ENCODE assay signal across 9 mouse cellular contexts in the genomic region with DNA sequence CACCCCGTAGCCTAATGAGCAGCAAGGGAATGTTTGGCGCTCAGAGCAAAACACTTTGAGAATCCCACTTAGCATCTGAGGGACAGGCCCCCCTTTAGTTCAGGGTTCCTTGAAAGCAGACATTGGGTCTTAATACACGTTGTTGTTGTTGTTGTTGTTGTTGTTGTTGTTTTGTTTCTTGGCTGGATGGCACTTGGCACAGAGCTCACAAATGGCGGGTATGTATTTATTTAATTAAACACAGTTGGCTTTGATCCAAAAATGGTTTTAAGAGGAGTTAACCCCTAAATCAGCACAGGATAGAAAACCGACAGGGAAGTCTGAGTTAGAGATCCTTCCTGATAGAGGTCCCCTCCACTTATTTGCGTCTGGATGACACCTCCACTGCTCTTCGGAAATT. TPM values are rescaled to one million over a fixed set of nuclear protein-coding genes. Genes with fewer than 3 reads are reported as not detected.
A peak's percentile ranks its signal among the peaks of the same experiment; 100 is the strongest.
DNase-seq lines count a peak whose midpoint lies in the region; ATAC-seq and TF ChIP-seq lines count a peak whose summit lies in the region.
"Had no signal": no experiment of that assay in that cellular context is flagged by ENCODE, and none has a peak within 500 bp of the region (broad histone marks: within the 10 kb centered on the region; RNA-seq: fewer than 3 reads in every experiment).

No protein-coding gene starts in this region.

- no peaks in the 10 kb centered on the region for H3K9me3 ChIP-seq in forebrain, embryonic 11.5 days (ENCODE audit: control insufficient read depth, low read length)
- H3K9me3 ChIP-seq in intestine, postnatal 0 days (ENCODE audit: control insufficient read depth) = no peaks in the 10 kb centered on the region
- H3K9me3 ChIP-seq in neural tube, embryonic 14.5 days (ENCODE audit: control insufficient read depth, low read length) = no peaks in the 10 kb centered on the region

- 9% methylated on average over 7 of the region's 7 CpGs for WGBS in forebrain, embryonic 11.5 days
- WGBS in intestine, postnatal 0 days = 14% methylated on average over 7 of the region's 7 CpGs
- 8% methylated on average over 7 of the region's 7 CpGs for WGBS in neural tube, embryonic 14.5 days

- H3K4me1 ChIP-seq in forebrain, embryonic 11.5 days (replicated peaks; ENCODE audit: control insufficient read depth, insufficient read depth, low read length) = peaks cover 14% of the 10 kb centered on the region
- no peaks in the 10 kb centered on the region for H3K4me1 ChIP-seq in intestine, postnatal 0 days (replicated peaks; ENCODE audit: control insufficient read depth, insufficient read depth, low read length)
- H3K4me1 ChIP-seq in neural tube, embryonic 14.5 days (ENCODE audit: control insufficient read depth, insufficient read depth, low read length) = peaks cover 10% of the 10 kb centered on the region

- intact Hi-C loops in left cerebral cortex, postnatal 36 days (cut with DNase I) = loop anchor here (5.0 kb wide), 4 partner anchors 70 to 260 kb away; no protein-coding TSS in a partner anchor

- no peak overlapping the region for H3K9ac ChIP-seq in forebrain, embryonic 11.5 days (ENCODE audit: low read length)
- H3K9ac ChIP-seq in intestine, postnatal 0 days (ENCODE audit: low read depth, low read length) = no peak overlapping the region
- H3K9ac ChIP-seq in neural tube, embryonic 14.5 days (replicated peaks; ENCODE audit: low read depth, low read length) = no peak overlapping the region

- H3K4me2 ChIP-seq in forebrain, embryonic 11.5 days (ENCODE audit: low read depth, low read length, severe bottlenecking) = peak overlapping the region; percentile 97
- H3K4me2 ChIP-seq in intestine, postnatal 0 days (replicated peaks; ENCODE audit: low read depth) = peak overlapping the region; percentile 77; the same call in 1 of the 2 replicates
- H3K4me2 ChIP-seq in neural tube, embryonic 14.5 days (ENCODE audit: low read depth, low read length) = peak overlapping the region; percentile 96; the same call in 1 of the 2 replicates

- peak overlapping the region; percentile 80 for H3K4me3 ChIP-seq in layer of hippocampus, adult 2 months
- H3K4me3 ChIP-seq in forebrain, embryonic 11.5 days (ENCODE audit: low read depth, low read length) = no peak overlapping the region; the same call in 1 of the 2 replicates
- H3K4me3 ChIP-seq in intestine, postnatal 0 days (ENCODE audit: low read depth, low read length) = no peak overlapping the region; the same call in 1 of the 2 replicates
- 0 out of 2 replicates have a peak overlapping the region, but pooled peaks have one; percentile 47 for H3K4me3 ChIP-seq in neural tube, embryonic 14.5 days (ENCODE audit: low read depth, low read length)
- H3K4me3 ChIP-seq: myocyte had no signal

- no peaks in the 10 kb centered on the region for H3K36me3 ChIP-seq in forebrain, embryonic 11.5 days (ENCODE audit: control insufficient read depth, insufficient read depth, low read length)
- no peaks in the 10 kb centered on the region for H3K36me3 ChIP-seq in intestine, postnatal 0 days (ENCODE audit: control insufficient read depth, insufficient read depth)
- no peaks in the 10 kb centered on the region for H3K36me3 ChIP-seq in neural tube, embryonic 14.5 days (ENCODE audit: control insufficient read depth, insufficient read depth, low read length)

- no peak for ATAC-seq in forebrain, embryonic 11.5 days (replicated peaks; ENCODE audit: low FRiP score)
- ATAC-seq in intestine, postnatal 0 days = no peak
- ATAC-seq in neural tube, embryonic 14.5 days (ENCODE audit: low read depth) = no peak
- ATAC-seq in activated CD4-positive, CD25-positive, alpha-beta regulatory T cell, adult 4 months = no peak

- peak overlapping the region; percentile 94 for H3K27ac ChIP-seq in layer of hippocampus, adult 2 months
- H3K27ac ChIP-seq in forebrain, embryonic 11.5 days (ENCODE audit: low read depth, low read length) = no peak overlapping the region
- H3K27ac ChIP-seq in intestine, postnatal 0 days (ENCODE audit: low read depth, low read length) = no peak overlapping the region
- no peak overlapping the region for H3K27ac ChIP-seq in neural tube, embryonic 14.5 days (ENCODE audit: low read depth, low read length)

- H3K27me3 ChIP-seq in forebrain, embryonic 11.5 days (ENCODE audit: control insufficient read depth, insufficient read depth, low read length) = peaks cover 39% of the 10 kb centered on the region
- peaks cover 45% of the 10 kb centered on the region for H3K27me3 ChIP-seq in intestine, postnatal 0 days (replicated peaks; ENCODE audit: control insufficient read depth, insufficient read depth, low read length)
- H3K27me3 ChIP-seq in neural tube, embryonic 14.5 days (ENCODE audit: control insufficient read depth, insufficient read depth, low read length) = peaks cover 21% of the 10 kb centered on the region

- TF ChIP-seq CTCF in layer of hippocampus, adult 2 months (conservative IDR thresholded peaks at IDR 0.05) = no peak
- TF ChIP-seq CTCF in intestine, postnatal 0 days (IDR thresholded peaks at IDR 0.05; ENCODE audit: low read depth) = no peak

- no peak for DNase-seq in layer of hippocampus, adult 2 months (ENCODE audit: low spot score in 2 of 2)
- no peak for DNase-seq in layer of hippocampus, postnatal 10 days (ENCODE audit: low spot score in 2 of 2)
- no peak for DNase-seq in forebrain, embryonic 11.5 days (ENCODE audit: low spot score)
- no peak for DNase-seq in right cerebral cortex, postnatal 25 days
- DNase-seq in left cerebral cortex, postnatal 36 days (ENCODE audit: low spot score in 2 of 2) = no peak

RNA-seq across cellular contexts. Expression of gene Slc24a4, which starts 0.9 kb away (rescaled TPM):
- total RNA-seq in layer of hippocampus, adult 2 months (2021) = 10 to 100 TPM; 46.6 to 48.6 TPM
- 10 to 100 TPM; 17.2 to 17.5 TPM for total RNA-seq in layer of hippocampus, postnatal 10 days (2021)
- polyA plus RNA-seq in forebrain, embryonic 11.5 days (2014; fragmentation: Nextera tagmentation; extraction: Ambion mirVana) = 0.13 and 0.16 TPM in 2 replicates
- polyA plus RNA-seq in intestine, postnatal 0 days (2015; fragmentation: Nextera tagmentation; extraction: Ambion mirVana) = 0.17 and 0.29 TPM in 2 replicates
- polyA plus RNA-seq in neural tube, embryonic 14.5 days (2014; fragmentation: Nextera tagmentation; extraction: Ambion mirVana) = 1.9 and 3.2 TPM in 2 replicates
- 10 to 100 TPM; 37.1 to 53.5 TPM for total RNA-seq in left cerebral cortex, postnatal 36 days (2021)
- polyA plus RNA-seq in activated CD4-positive, CD25-positive, alpha-beta regulatory T cell, adult 4 months (2017; shearing (Covaris generic)) = not detected

Comparison
In these comparisons a context has a peak if more than half of its experiments do, and no peak if none do; other contexts are left out.
1. H3K4me3 ChIP-seq: peak in layer of hippocampus, adult 2 months (single experiment) and neural tube, embryonic 14.5 days (single experiment); none in forebrain, embryonic 11.5 days (single experiment) and intestine, postnatal 0 days (single experiment).
2. Peak in every context shown above with its lines, with median percentiles within 50 percentile points of each other: H3K4me2 ChIP-seq.